Mouse (Mus musculus) intestine, embryonic 14.5 days (tissue): ENCODE measurements around the gene Itga1. TPM values are rescaled to one million over a fixed set of nuclear protein-coding genes. Genes with fewer than 3 reads are reported as not detected.
A peak's percentile ranks its signal among the peaks of the same experiment; 100 is the strongest.

Experiments
- ATAC-seq: fragments of 200-750 bp; cut with Nextera tagmentation; replicated peaks from 2 replicates; pipeline ENCODE4 v1.8.0; 2017; ENCODE audit warnings: low read depth, moderate number of reproducible peaks, moderate TSS enrichment, moderate library complexity; ENCODE audit not compliant: low FRiP score, low TSS enrichment
- DNase-seq: peaks from one replicate; pipeline ENCODE4 v3.0.0-alpha.2; 2018; ENCODE audit warnings: low spot score
- H3K27ac ChIP-seq: fragments of 300-500 bp; sonication (generic); 2 replicates; pipeline ENCODE4 v1.5.1; 2014; ENCODE audit warnings: low read depth, mild to moderate bottlenecking, control low read depth
- H3K27me3 ChIP-seq: fragments of 300-500 bp; sonication (generic); replicated peaks from 2 replicates; pipeline ENCODE4 v1.6.1; 2014; ENCODE audit warnings: low read length, control low read depth; ENCODE audit not compliant: control insufficient read depth, insufficient read depth
- H3K36me3 ChIP-seq: fragments of 300-500 bp; sonication (generic); 2 replicates; pipeline ENCODE4 v1.6.1; 2014; ENCODE audit warnings: low read length, control low read depth; ENCODE audit not compliant: control insufficient read depth, insufficient read depth
- H3K4me1 ChIP-seq: fragments of 300-500 bp; sonication (generic); replicated peaks from 2 replicates; pipeline ENCODE4 v1.6.1; 2014; ENCODE audit warnings: low read length, control low read depth, mixed read lengths; ENCODE audit not compliant: control insufficient read depth, insufficient read depth
- H3K4me2 ChIP-seq: fragments of 300-500 bp; sonication (generic); 2 replicates; pipeline ENCODE4 v1.6.1; 2014; ENCODE audit warnings: low read length
- H3K4me3 ChIP-seq: fragments of 300-500 bp; sonication (generic); 2 replicates; pipeline ENCODE4 v1.5.1; 2014; ENCODE audit warnings: low read depth, low read length, control low read depth, mixed read lengths
- H3K9ac ChIP-seq: fragments of 300-500 bp; sonication (generic); 2 replicates; pipeline ENCODE4 v1.6.1; 2014; ENCODE audit warnings: mild to moderate bottlenecking, low read length
- H3K9me3 ChIP-seq: fragments of 300-500 bp; sonication (generic); 2 replicates; pipeline ENCODE4 v1.6.1; 2016; ENCODE audit warnings: low read length, control low read depth; ENCODE audit not compliant: control insufficient read depth
- WGBS: fragments of 180-500 bp; shearing (Covaris S2); extraction: QIAGEN DNeasy Blood & Tissue Kit; methylation state at CpG from one replicate; pipeline ENCODE4 v1.1.7; 2014; 5-methylcytosine and 5-hydroxymethylcytosine counted together
- polyA plus RNA-seq: library from polyadenylated mRNA; unstranded; fragments of >200 nt; fragmentation: Nextera tagmentation; extraction: Ambion mirVana; gene quantifications from 2 replicates; pipeline ENCODE4 v1.2.1, GENCODE M21; 2014

Gene Itga1
- polyA plus RNA-seq: 23.3 and 24.6 TPM in 2 replicates

- Histone ChIP-seq H3K4me1 (no peaks in the 10 kb centered on the region), H3K9me3 (no peaks in the 10 kb centered on the region), H3K9ac (peak within 1 kb of the TSS; percentile 64), H3K27me3 (no peaks in the 10 kb centered on the region), H3K36me3 (0 out of 2 replicates have a peak, but pooled peaks cover 3% of the 10 kb centered on the region), H3K4me2 (peak within 1 kb of the TSS; percentile 84), H3K27ac (peak within 1 kb of the TSS; percentile 83), H3K4me3 (peak within 1 kb of the TSS; percentile 60)
- peak; percentile 83 for DNase-seq
- peak; percentile 93 for ATAC-seq
- WGBS: under 1% methylated on average over 39 of the region's 39 CpGs
Observed at GRCm38 (mm10) chr13:115101355-115102191, at the start of gene Itga1, which contains the start of gene Gm49395. Gene Itga1, minus strand, starts transcription at chr13:115101964. Gene Gm49395, minus strand, starts transcription at chr13:115101921.

- Histone ChIP-seq H3K9ac (no peak overlapping the region), H3K27me3 (no peaks in the 10 kb centered on the region), H3K4me1 (no peaks in the 10 kb centered on the region), H3K4me2 (no peak overlapping the region), H3K36me3 (no peaks in the 10 kb centered on the region), H3K27ac (no peak overlapping the region), H3K9me3 (no peaks in the 10 kb centered on the region), H3K4me3 (no peak overlapping the region)
- 73% methylated on average over 1 of the region's 1 CpGs for WGBS
- DNase-seq: no peak
- no peak for ATAC-seq
Observed at GRCm38 (mm10) chr13:115150602-115151001, 48.8 kb upstream of the Itga1 start.

DNA sequence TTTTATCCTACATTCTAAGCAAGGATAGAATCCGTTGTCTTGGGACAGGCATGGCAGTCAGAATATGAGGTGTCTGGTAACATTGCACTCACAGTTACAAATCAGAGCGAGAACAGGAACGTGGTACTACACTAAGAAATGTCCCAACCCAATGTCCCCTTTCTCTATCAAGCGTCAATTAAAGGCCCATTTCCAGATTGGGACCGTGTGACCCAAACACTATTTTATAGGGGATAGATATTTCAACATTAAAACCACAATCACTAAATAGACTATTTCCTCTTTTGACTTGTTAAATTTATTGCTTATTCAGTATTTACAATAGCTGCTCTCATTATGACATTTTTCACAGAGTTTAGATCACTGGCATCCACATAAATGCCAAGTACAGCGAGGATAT, 48.1 kb upstream of the Itga1 start:
- no peaks in the 10 kb centered on the region for H3K27me3 ChIP-seq
- no peaks in the 10 kb centered on the region for H3K36me3 ChIP-seq
- H3K4me1 ChIP-seq: no peaks in the 10 kb centered on the region
- no peak overlapping the region for H3K27ac ChIP-seq
- H3K9me3 ChIP-seq: no peaks in the 10 kb centered on the region
- no peak for DNase-seq
- no peak overlapping the region for H3K4me2 ChIP-seq
- WGBS: 88% methylated on average over 6 of the region's 6 CpGs
- H3K4me3 ChIP-seq: no peak overlapping the region
- H3K9ac ChIP-seq: no peak overlapping the region
- ATAC-seq: no peak

GRCm38 (mm10) chr13:115143575-115143974, 41.8 kb upstream of the Itga1 start:
- H3K4me3 ChIP-seq: no peak overlapping the region
- H3K9me3 ChIP-seq: no peaks in the 10 kb centered on the region
- no peak overlapping the region for H3K27ac ChIP-seq
- ATAC-seq: no peak
- DNase-seq: no peak
- H3K4me1 ChIP-seq: no peaks in the 10 kb centered on the region
- H3K4me2 ChIP-seq: no peak overlapping the region
- no peaks in the 10 kb centered on the region for H3K36me3 ChIP-seq
- no peak overlapping the region for H3K9ac ChIP-seq
- H3K27me3 ChIP-seq: no peaks in the 10 kb centered on the region
- WGBS: 90% methylated on average over 2 of the region's 2 CpGs

DNA sequence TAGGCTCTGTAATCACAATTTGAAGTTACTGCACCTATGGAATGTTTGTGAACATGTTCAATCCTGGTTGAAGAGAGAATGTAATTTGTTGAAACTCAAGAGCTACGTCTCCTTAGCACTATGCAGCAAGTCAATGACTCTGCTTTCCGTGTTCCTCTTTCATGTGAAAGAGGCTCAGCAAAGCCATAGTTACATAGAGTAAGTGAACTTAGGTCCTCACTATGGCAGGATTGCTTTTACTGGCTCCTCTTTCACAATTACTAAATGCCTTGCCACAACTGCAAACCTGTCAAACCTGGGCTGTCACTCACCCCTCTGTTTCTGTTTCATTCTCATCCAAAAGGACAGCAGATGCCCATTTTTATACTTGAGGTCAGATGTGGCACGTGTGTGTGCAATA, 40.3 kb upstream of the Itga1 start:
- Histone ChIP-seq H3K27me3 (no peaks in the 10 kb centered on the region), H3K9ac (no peak overlapping the region), H3K27ac (no peak overlapping the region), H3K4me1 (no peaks in the 10 kb centered on the region), H3K9me3 (no peaks in the 10 kb centered on the region), H3K4me2 (no peak overlapping the region), H3K4me3 (no peak overlapping the region), H3K36me3 (no peaks in the 10 kb centered on the region)
- WGBS: 87% methylated on average over 3 of the region's 3 CpGs
- DNase-seq (no peak), ATAC-seq (no peak)

DNA sequence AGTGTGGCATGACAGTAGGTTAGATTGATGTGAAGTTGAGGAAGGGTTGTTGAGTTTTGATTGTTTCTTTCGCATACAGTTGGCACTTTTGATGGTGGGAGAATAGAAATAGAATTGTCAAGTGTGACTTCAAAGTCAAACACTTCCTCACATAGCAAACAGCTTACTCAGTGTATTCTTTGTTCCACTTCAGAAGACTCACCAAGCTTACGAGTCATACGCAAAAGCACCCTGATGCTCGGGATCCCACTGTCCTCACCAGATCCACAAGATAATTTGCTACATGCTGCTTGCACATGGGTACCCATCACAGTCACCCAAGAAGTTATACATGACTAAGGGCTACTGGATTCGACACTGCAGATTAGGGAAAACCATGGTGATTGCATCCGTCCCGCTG, 36.7 kb upstream of the Itga1 start:
- Histone ChIP-seq H3K4me1 (no peaks in the 10 kb centered on the region), H3K36me3 (no peaks in the 10 kb centered on the region), H3K4me3 (no peak overlapping the region), H3K27ac (no peak overlapping the region), H3K4me2 (no peak overlapping the region), H3K9ac (no peak overlapping the region), H3K9me3 (no peaks in the 10 kb centered on the region), H3K27me3 (no peaks in the 10 kb centered on the region)
- ATAC-seq: no peak
- WGBS: 92% methylated on average over 7 of the region's 7 CpGs
- no peak for DNase-seq

GRCm38 (mm10) chr13:115136761-115137160, 35.0 kb upstream of the Itga1 start:
- no peaks in the 10 kb centered on the region for H3K36me3 ChIP-seq
- no peak for DNase-seq
- ATAC-seq: no peak
- no peaks in the 10 kb centered on the region for H3K27me3 ChIP-seq
- no peak overlapping the region for H3K4me2 ChIP-seq
- 74% methylated on average over 3 of the region's 3 CpGs for WGBS
- no peak overlapping the region for H3K4me3 ChIP-seq
- no peaks in the 10 kb centered on the region for H3K4me1 ChIP-seq
- H3K9ac ChIP-seq: no peak overlapping the region
- no peaks in the 10 kb centered on the region for H3K9me3 ChIP-seq
- no peak overlapping the region for H3K27ac ChIP-seq

- DNase-seq (no peak), ATAC-seq (no peak)
- WGBS: 14% methylated on average over 5 of the region's 5 CpGs
- Histone ChIP-seq H3K9me3 (no peaks in the 10 kb centered on the region), H3K27me3 (no peaks in the 10 kb centered on the region), H3K9ac (no peak overlapping the region), H3K27ac (no peak overlapping the region), H3K4me2 (no peak overlapping the region), H3K36me3 (no peaks in the 10 kb centered on the region), H3K4me3 (no peak overlapping the region), H3K4me1 (no peaks in the 10 kb centered on the region)
Observed at GRCm38 (mm10) chr13:115132435-115132834, 30.7 kb upstream of the Itga1 start.

- Histone ChIP-seq H3K27ac (no peak overlapping the region), H3K36me3 (no peaks in the 10 kb centered on the region), H3K4me2 (no peak overlapping the region), H3K4me3 (no peak overlapping the region), H3K27me3 (no peaks in the 10 kb centered on the region), H3K4me1 (no peaks in the 10 kb centered on the region), H3K9ac (no peak overlapping the region), H3K9me3 (no peaks in the 10 kb centered on the region)
- DNase-seq (no peak), ATAC-seq (no peak)
- WGBS: 67% methylated on average over 3 of the region's 3 CpGs
Observed at GRCm38 (mm10) chr13:115131381-115131780, 29.6 kb upstream of the Itga1 start.
